In the genomic region with DNA sequence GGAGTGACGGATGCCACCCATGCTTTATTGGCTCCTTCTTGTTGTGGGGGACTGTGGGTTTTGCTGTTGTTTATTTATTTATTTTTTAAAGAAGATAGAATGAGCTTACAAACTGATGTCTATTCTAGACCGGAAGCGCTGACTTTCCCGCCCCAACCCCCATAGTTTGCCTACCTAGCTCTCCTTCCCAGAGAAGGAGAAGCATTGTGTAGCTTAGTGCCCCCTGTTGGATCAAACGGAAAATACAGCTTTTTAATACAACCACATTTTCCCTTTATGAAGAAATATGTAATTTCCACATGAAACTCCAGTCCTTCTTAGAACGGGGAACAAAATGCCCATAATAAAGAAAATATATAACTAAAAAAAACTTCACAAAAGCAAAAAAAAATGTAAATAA, we compare ENCODE assay signal across 12 mouse cellular contexts. TPM values are rescaled to one million over a fixed set of nuclear protein-coding genes. Genes with fewer than 3 reads are reported as not detected.
DNase-seq lines count a peak whose midpoint lies in the region; ATAC-seq and TF ChIP-seq lines count a peak whose summit lies in the region.
"Had no signal": no experiment of that assay in that cellular context is flagged by ENCODE, and none has a peak within 500 bp of the region (broad histone marks: within the 10 kb centered on the region; RNA-seq: fewer than 3 reads in every experiment).

No protein-coding gene starts in this region.

- DNase-seq in heart, adult 2 months: no peak
- DNase-seq in heart, embryonic 10.5 days (ENCODE audit: low spot score): no peak
- peak; percentile 40 for DNase-seq in thymus, adult 2 months
- no peak for DNase-seq in thymus, adult 18-20 months
- peak; percentile 83 for DNase-seq in induced T-regulatory cell, adult 2 months (ENCODE audit: low read depth)
- no peak for DNase-seq in cerebellum, adult 9-11 months
- no peak for DNase-seq in left cerebral cortex, postnatal 36 days (ENCODE audit: low spot score in 2 of 2)
- DNase-seq: heart, postnatal 4 days had no signal

- H3K27me3 ChIP-seq in heart, adult 2 months (ENCODE audit: control insufficient read depth, insufficient read depth, low read length): no peaks in the 10 kb centered on the region
- H3K27me3 ChIP-seq in heart, embryonic 10.5 days (ENCODE audit: insufficient read depth, poor library complexity, severe bottlenecking): no peaks in the 10 kb centered on the region
- no peaks in the 10 kb centered on the region for H3K27me3 ChIP-seq in thymus, adult 2 months (ENCODE audit: control insufficient read depth, insufficient read depth, low read length)
- H3K27me3 ChIP-seq: limb, embryonic 13.5 days; neural tube, embryonic 12.5 days had no signal

- intact Hi-C loops in heart, adult 2 months (cut with DNase I): loop anchor here (2.0 kb wide), 1 partner anchor 80 kb away; no protein-coding TSS in a partner anchor
- intact Hi-C loops in left cerebral cortex, postnatal 36 days (cut with DNase I): loop anchor here (5.0 kb wide), 1 partner anchor 75 kb away; no protein-coding TSS in a partner anchor

- no peak for TF ChIP-seq POLR2A in heart, adult 2 months (IDR thresholded peaks at IDR 0.05; ENCODE audit: insufficient read depth, low read depth, low read length)
- TF ChIP-seq POLR2A in thymus, adult 2 months (IDR thresholded peaks at IDR 0.05; ENCODE audit: control insufficient read depth, extremely low read depth, insufficient read depth, low read length, poor library complexity): no peak

- H3K4me3 ChIP-seq in heart, adult 2 months: no peak overlapping the region
- no peak overlapping the region for H3K4me3 ChIP-seq in heart, embryonic 10.5 days
- H3K4me3 ChIP-seq in thymus, adult 2 months (ENCODE audit: control insufficient read depth, insufficient read depth, low read length): no peak overlapping the region
- H3K4me3 ChIP-seq: erythroblast, embryonic 14.5 days; limb, embryonic 13.5 days; neural tube, embryonic 12.5 days had no signal

- WGBS in heart, adult 2 months: 50% methylated on average over 6 of the region's 6 CpGs
- WGBS in heart, embryonic 10.5 days: 54% methylated on average over 6 of the region's 6 CpGs
- 35% methylated on average over 6 of the region's 6 CpGs for WGBS in thymus, adult 2 months

- no peaks in the 10 kb centered on the region for H3K79me2 ChIP-seq in heart, adult 2 months (replicated peaks; ENCODE audit: control insufficient read depth, insufficient read depth, low read length)

- H3K27ac ChIP-seq in heart, adult 2 months: no peak overlapping the region
- no peak overlapping the region for H3K27ac ChIP-seq in heart, embryonic 10.5 days
- no peak overlapping the region for H3K27ac ChIP-seq in thymus, adult 2 months (ENCODE audit: control insufficient read depth, insufficient read depth, low read length)
- H3K27ac ChIP-seq: limb, embryonic 13.5 days; neural tube, embryonic 12.5 days had no signal

- TF ChIP-seq EP300 in heart, adult 2 months (IDR thresholded peaks at IDR 0.05; ENCODE audit: insufficient read depth, low read depth, low read length): no peak

- no peaks in the 10 kb centered on the region for H3K9me3 ChIP-seq in heart, embryonic 10.5 days
- H3K9me3 ChIP-seq: limb, embryonic 13.5 days; neural tube, embryonic 12.5 days had no signal

- H3K36me3 ChIP-seq in heart, adult 2 months (ENCODE audit: control insufficient read depth, insufficient read depth, low read length): no peaks in the 10 kb centered on the region
- no peaks in the 10 kb centered on the region for H3K36me3 ChIP-seq in heart, embryonic 10.5 days
- no peaks in the 10 kb centered on the region for H3K36me3 ChIP-seq in thymus, adult 2 months (ENCODE audit: control insufficient read depth, insufficient read depth, low read length)
- H3K36me3 ChIP-seq: limb, embryonic 13.5 days; neural tube, embryonic 12.5 days had no signal

- no peaks in the 10 kb centered on the region for H3K4me1 ChIP-seq in heart, adult 2 months (ENCODE audit: control insufficient read depth, insufficient read depth, low read length)
- H3K4me1 ChIP-seq in heart, embryonic 10.5 days: no peaks in the 10 kb centered on the region
- H3K4me1 ChIP-seq in thymus, adult 2 months (replicated peaks; ENCODE audit: control insufficient read depth, insufficient read depth, low read length): peaks cover 9% of the 10 kb centered on the region
- H3K4me1 ChIP-seq: limb, embryonic 13.5 days; neural tube, embryonic 12.5 days had no signal

- H3K9ac ChIP-seq in heart, adult 2 months (ENCODE audit: low read depth, low read length): no peak overlapping the region
- H3K9ac ChIP-seq: limb, embryonic 13.5 days; neural tube, embryonic 12.5 days had no signal

- peak; percentile 67 for TF ChIP-seq CTCF in heart, adult 2 months (IDR thresholded peaks at IDR 0.05)
- no peak for TF ChIP-seq CTCF in thymus, adult 2 months (IDR thresholded peaks at IDR 0.05; ENCODE audit: borderline replicate concordance, control insufficient read depth, extremely low read depth, insufficient read depth, low read length, poor library complexity)

- ATAC-seq in erythroid progenitor cell, adult 5-6 weeks (replicated peaks; ENCODE audit: low FRiP score, poor library complexity, severe bottlenecking): no peak

RNA-seq across cellular contexts. Expression of a gene that starts 21.3 kb away (rescaled TPM):
- 1 to 10 TPM; 5.5 to 6.0 TPM for total RNA-seq in heart, adult 2 months (2021)
- 2.1 and 3.0 TPM in 2 replicates for polyA plus RNA-seq in heart, adult 2 months (2012; rRNA removed)
- polyA plus RNA-seq in heart, embryonic 10.5 days (2016; fragmentation: Nextera tagmentation; extraction: Ambion mirVana): 14.2 and 15.8 TPM in 2 replicates
- 6.5 and 7.4 TPM in 2 replicates for polyA plus RNA-seq in thymus, adult 2 months (2012; rRNA removed)
- 4.0 and 7.5 TPM in 2 replicates for total RNA-seq in erythroid progenitor cell, adult 5-6 weeks (2015; ENCODE audit: low replicate concordance)
- total RNA-seq in erythroid progenitor cell, adult 5-6 weeks (2017; ENCODE audit: low replicate concordance): 6.3 and 8.9 TPM in 2 replicates
- total RNA-seq in left cerebral cortex, postnatal 36 days (2021): 10 to 100 TPM; 31.0 to 32.4 TPM
- polyA plus RNA-seq: erythroblast, embryonic 14.5 days had no signal

Comparison
In these comparisons a context has a peak if more than half of its experiments do, and no peak if none do; other contexts are left out.
1. DNase-seq: peak in thymus, adult 2 months (single experiment) and induced T-regulatory cell, adult 2 months (single experiment); none in heart, adult 2 months (0 of 2), heart, embryonic 10.5 days (single experiment), thymus, adult 18-20 months (0 of 2), cerebellum, adult 9-11 months (single experiment) and left cerebral cortex, postnatal 36 days (0 of 2).